ENCODE assay signal across 8 mouse cellular contexts in genomic region chr19:32756900-32757725, GRCm38 (mm10). TPM values are rescaled to one million over a fixed set of nuclear protein-coding genes. Genes with fewer than 3 reads are reported as not detected.
DNase-seq lines count a peak whose midpoint lies in the region.

Gene Pten, plus strand, starts transcription at chr19:32757497.

- peaks cover 10% of the 10 kb centered on the region for H3K27me3 ChIP-seq in megakaryocyte, embryonic 14.5 days (replicated peaks)

- peak; percentile 97 to 99 for DNase-seq in adrenal gland, adult (ENCODE audit: inconsistent age in 2 of 2, low spot score in 1 of 2)
- peak; percentile 97 for DNase-seq in embryo, embryonic 10 days (ENCODE audit: low spot score)
- DNase-seq in gastrocnemius, postnatal 10 days: peak; percentile 96
- peak; percentile 95 for DNase-seq in induced T-regulatory cell, adult 2 months (ENCODE audit: low read depth)
- DNase-seq in left cerebral cortex, adult 9 months (ENCODE audit: low spot score in 2 of 2): peak; percentile 86 to 95
- peak; percentile 94 to 97 for DNase-seq in right cerebral cortex, adult 2 months (ENCODE audit: low spot score in 2 of 2)
- peak; percentile 89 for DNase-seq in urinary bladder, postnatal 10 days (ENCODE audit: low spot score)

- H3K4me1 ChIP-seq in megakaryocyte, embryonic 14.5 days: peaks cover 31% of the 10 kb centered on the region

- H3K36me3 ChIP-seq in megakaryocyte, embryonic 14.5 days (replicated peaks; ENCODE audit: low read length): peaks cover 3% of the 10 kb centered on the region

- peak within 1 kb of the TSS; percentile 99 for H3K4me3 ChIP-seq in megakaryocyte, embryonic 14.5 days (replicated peaks)

- H3K9me3 ChIP-seq in megakaryocyte, embryonic 14.5 days: no peaks in the 10 kb centered on the region

RNA-seq across cellular contexts. Expression of gene Pten, which starts in this region (rescaled TPM):
- 10 to 100 TPM; 44.7 to 46.3 TPM for total RNA-seq in gastrocnemius, postnatal 10 days (2021)
- 7.1 and 17.5 TPM in 2 replicates for polyA plus RNA-seq in megakaryocyte, embryonic 14.5 days (2012; ENCODE audit: insufficient read depth, low replicate concordance)

Comparison
In these comparisons a context has a peak if more than half of its experiments do, and no peak if none do; other contexts are left out.
1. Peak in every context shown above with its lines: DNase-seq and H3K4me3 ChIP-seq.